Mouse (Mus musculus): ENCODE results near the gene Ndufs2.

DNA sequence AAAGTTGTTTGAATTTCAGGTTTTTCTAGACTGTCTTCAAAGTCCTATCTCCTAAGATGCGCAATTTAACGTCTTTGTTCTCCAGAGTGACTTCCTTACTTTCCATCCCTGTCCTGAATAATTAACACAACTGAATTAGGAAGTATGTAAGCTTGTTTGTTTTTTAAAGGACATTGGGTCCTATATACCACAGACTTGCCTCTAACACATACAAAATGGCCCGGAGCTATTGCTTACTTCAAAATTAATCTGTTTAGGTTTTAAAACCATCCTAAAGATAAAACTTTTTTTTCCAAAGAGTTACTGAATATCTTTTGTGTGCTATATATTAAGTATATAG is 43.8 kb upstream of the Ndufs2 start:
- TF ChIP-seq CTCF (conservative IDR thresholded peaks at IDR 0.05; ENCODE audit: low read length) (no peak), POU5F1 (IDR thresholded peaks at IDR 0.05; ENCODE audit: borderline replicate concordance, low read length) (no peak)
